Mouse (Mus musculus) forebrain, embryonic 14.5 days (tissue): Measurements from ENCODE around the gene Sema5b. TPM values are rescaled to one million over a fixed set of nuclear protein-coding genes. Genes with fewer than 3 reads are reported as not detected.

Experiments
- ATAC-seq: fragments of 200-750 bp; cut with Nextera tagmentation; 2 replicates; pipeline ENCODE4 v1.8.0; 2017; ENCODE audit warnings: mild to moderate bottlenecking, moderate library complexity
- DNase-seq: peaks from one replicate; pipeline ENCODE4 v3.0.0-alpha.2; 2015; ENCODE audit warnings: low spot score
- H3K27ac ChIP-seq: fragments of 300-500 bp; sonication (generic); 2 replicates; pipeline ENCODE4 v1.5.1; 2014; ENCODE audit warnings: low read depth, mild to moderate bottlenecking, control low read depth, low read length, moderate library complexity
- H3K27me3 ChIP-seq: fragments of 300-500 bp; sonication (generic); replicated peaks from 2 replicates; pipeline ENCODE4 v1.6.1; 2014; ENCODE audit warnings: low read length, control low read depth, mixed read lengths; ENCODE audit not compliant: control insufficient read depth, insufficient read depth
- H3K36me3 ChIP-seq: fragments of 300-500 bp; sonication (generic); 2 replicates; pipeline ENCODE4 v1.6.1; 2014; ENCODE audit warnings: low read length, control low read depth; ENCODE audit not compliant: control insufficient read depth, insufficient read depth
- H3K4me1 ChIP-seq: fragments of 300-500 bp; sonication (generic); 2 replicates; pipeline ENCODE4 v1.6.1; 2014; ENCODE audit warnings: antibody characterized with exemption, low read length, control low read depth; ENCODE audit not compliant: control insufficient read depth, insufficient read depth
- H3K4me2 ChIP-seq: fragments of 300-500 bp; sonication (generic); 2 replicates; pipeline ENCODE4 v1.6.1; 2014; ENCODE audit warnings: mild to moderate bottlenecking, control low read depth, low read length
- H3K4me3 ChIP-seq: fragments of 300-500 bp; sonication (generic); 2 replicates; pipeline ENCODE4 v1.5.1; 2014; ENCODE audit warnings: low read depth, low read length, control low read depth
- H3K9ac ChIP-seq: fragments of 300-500 bp; sonication (generic); 2 replicates; pipeline ENCODE4 v1.6.1; 2014; ENCODE audit warnings: mild to moderate bottlenecking, low read length, control low read depth, moderate library complexity
- H3K9me3 ChIP-seq: fragments of 300-500 bp; sonication (generic); replicated peaks from 2 replicates; pipeline ENCODE4 v1.6.1; 2016; ENCODE audit warnings: low read length, control low read depth, mixed read lengths; ENCODE audit not compliant: control insufficient read depth
- WGBS: fragments of 180-500 bp; shearing (Covaris S2); extraction: QIAGEN DNeasy Blood & Tissue Kit; methylation state at CpG from one replicate; pipeline ENCODE4 v1.1.7; 2014; 5-methylcytosine and 5-hydroxymethylcytosine counted together
- polyA plus RNA-seq: library from polyadenylated mRNA; unstranded; fragments of >200 nt; fragmentation: Nextera tagmentation; extraction: Ambion mirVana; gene quantifications from 2 replicates; pipeline ENCODE4 v1.2.1, GENCODE M21; 2014

Gene Sema5b
- polyA plus RNA-seq, 1 experiment from 2014 or later, result 10.5 TPM

GRCm38 (mm10) chr16:35581299-35581698 is 40.4 kb downstream of the Sema5b start:
- peak; percentile 82 for DNase-seq
- H3K4me3 ChIP-seq, result no peak overlapping the region
- H3K9ac ChIP-seq, result peak overlapping the region; percentile 45; the same call in 1 of the 2 replicates
- ATAC-seq, result peak; percentile 71
- H3K27me3 ChIP-seq, result no peaks in the 10 kb centered on the region
- WGBS, result 3% methylated on average over 7 of the region's 7 CpGs
- H3K4me2 ChIP-seq, result no peak overlapping the region
- H3K36me3 ChIP-seq, result no peaks in the 10 kb centered on the region
- no peaks in the 10 kb centered on the region for H3K9me3 ChIP-seq
- peaks cover 47% of the 10 kb centered on the region for H3K4me1 ChIP-seq
- peak overlapping the region; percentile 63 for H3K27ac ChIP-seq

- ATAC-seq, result no peak
- Histone ChIP-seq H3K27ac (no peak overlapping the region), H3K9me3 (no peaks in the 10 kb centered on the region), H3K4me2 (no peak overlapping the region), H3K9ac (no peak overlapping the region), H3K4me3 (no peak overlapping the region), H3K36me3 (no peaks in the 10 kb centered on the region), H3K4me1 (peaks cover 68% of the 10 kb centered on the region), H3K27me3 (no peaks in the 10 kb centered on the region)
- DNase-seq, result no peak
- WGBS, result 80% methylated on average over 4 of the region's 4 CpGs
These were observed 42.7 kb downstream of the Sema5b start for GRCm38 (mm10) chr16:35583551-35584080.

GRCm38 (mm10) chr16:35585126-35585694 is 44.3 kb downstream of the Sema5b start:
- H3K36me3 ChIP-seq, result no peaks in the 10 kb centered on the region
- H3K4me3 ChIP-seq, result no peak overlapping the region
- H3K4me1 ChIP-seq, result peaks cover 82% of the 10 kb centered on the region
- 42% methylated on average over 8 of the region's 8 CpGs for WGBS
- ATAC-seq (no peak), DNase-seq (no peak)
- no peak overlapping the region for H3K4me2 ChIP-seq
- no peak overlapping the region for H3K9ac ChIP-seq
- no peaks in the 10 kb centered on the region for H3K9me3 ChIP-seq
- no peaks in the 10 kb centered on the region for H3K27me3 ChIP-seq
- no peak overlapping the region for H3K27ac ChIP-seq

- Histone ChIP-seq H3K4me3 (no peak overlapping the region), H3K27me3 (no peaks in the 10 kb centered on the region), H3K4me2 (peak overlapping the region; percentile 37), H3K9ac (peak overlapping the region; percentile 46), H3K27ac (peak overlapping the region; percentile 91), H3K4me1 (peaks cover 78% of the 10 kb centered on the region), H3K9me3 (no peaks in the 10 kb centered on the region), H3K36me3 (no peaks in the 10 kb centered on the region)
- ATAC-seq (peak; percentile 4; the same call in 1 of the 2 replicates), DNase-seq (peak; percentile 69)
- 30% methylated on average over 8 of the region's 8 CpGs for WGBS
These were observed 46.3 kb downstream of the Sema5b start for GRCm38 (mm10) chr16:35587046-35587779.

- DNase-seq (peak; percentile 89), ATAC-seq (peak; percentile 75)
- H3K27ac ChIP-seq, result peak overlapping the region; percentile 91
- no peaks in the 10 kb centered on the region for H3K9me3 ChIP-seq
- WGBS, result 2% methylated on average over 19 of the region's 20 CpGs
- peaks cover 79% of the 10 kb centered on the region for H3K4me1 ChIP-seq
- H3K36me3 ChIP-seq, result no peaks in the 10 kb centered on the region
- H3K4me2 ChIP-seq, result peak overlapping the region; percentile 37
- peak overlapping the region; percentile 46 for H3K9ac ChIP-seq
- H3K4me3 ChIP-seq, result peak overlapping the region; percentile 5; the same call in 1 of the 2 replicates
- H3K27me3 ChIP-seq, result no peaks in the 10 kb centered on the region
These were observed 47.0 kb downstream of the Sema5b start for GRCm38 (mm10) chr16:35587866-35588465.

GRCm38 (mm10) chr16:35588731-35589151 is 47.8 kb downstream of the Sema5b start:
- no peak for ATAC-seq
- H3K27ac ChIP-seq, result peak overlapping the region; percentile 77
- WGBS, result 3% methylated on average over 18 of the region's 18 CpGs
- no peaks in the 10 kb centered on the region for H3K36me3 ChIP-seq
- no peaks in the 10 kb centered on the region for H3K27me3 ChIP-seq
- peak overlapping the region; percentile 37 for H3K4me2 ChIP-seq
- peaks cover 79% of the 10 kb centered on the region for H3K4me1 ChIP-seq
- H3K9ac ChIP-seq, result peak overlapping the region; percentile 49
- H3K9me3 ChIP-seq, result no peaks in the 10 kb centered on the region
- H3K4me3 ChIP-seq, result no peak overlapping the region; the same call in 1 of the 2 replicates
- DNase-seq, result peak; percentile 53

GRCm38 (mm10) chr16:35591756-35592155 is 50.8 kb downstream of the Sema5b start:
- DNase-seq (peak; percentile 87), ATAC-seq (peak; percentile 46)
- H3K4me2 ChIP-seq, result peak overlapping the region; percentile 23
- H3K27me3 ChIP-seq, result no peaks in the 10 kb centered on the region
- H3K4me1 ChIP-seq, result peaks cover 76% of the 10 kb centered on the region
- no peak overlapping the region for H3K4me3 ChIP-seq
- H3K27ac ChIP-seq, result peak overlapping the region; percentile 92
- H3K36me3 ChIP-seq, result 0 out of 2 replicates have a peak, but pooled peaks cover 2% of the 10 kb centered on the region
- no peaks in the 10 kb centered on the region for H3K9me3 ChIP-seq
- WGBS, result 5% methylated on average over 11 of the region's 11 CpGs
- H3K9ac ChIP-seq, result peak overlapping the region; percentile 21; the same call in 1 of the 2 replicates

GRCm38 (mm10) chr16:35592274-35593065 is 51.5 kb downstream of the Sema5b start:
- Histone ChIP-seq H3K4me2 (peak overlapping the region; percentile 18; the same call in 1 of the 2 replicates), H3K36me3 (0 out of 2 replicates have a peak, but pooled peaks cover 2% of the 10 kb centered on the region), H3K4me1 (peaks cover 75% of the 10 kb centered on the region), H3K27me3 (no peaks in the 10 kb centered on the region), H3K4me3 (no peak overlapping the region), H3K27ac (peak overlapping the region; percentile 92), H3K9ac (no peak overlapping the region), H3K9me3 (no peaks in the 10 kb centered on the region)
- WGBS, result 4% methylated on average over 5 of the region's 5 CpGs
- peak; percentile 85 for DNase-seq
- peak; percentile 21 for ATAC-seq
